Mouse (Mus musculus) urinary bladder, adult 2 months (tissue): ENCODE measurements around the gene Klhdc1. TPM values are rescaled to one million over a fixed set of nuclear protein-coding genes. Genes with fewer than 3 reads are reported as not detected.

Experiments
- DNase-seq: peaks from one replicate; pipeline ENCODE4 v3.0.0; 2022; ENCODE audit warnings: low spot score
- polyA plus RNA-seq: library from polyadenylated mRNA; depleted of rRNA; stranded (reverse); fragments of >200 nt; gene quantifications from 2 replicates; pipeline ENCODE4 v1.2.3, GENCODE M21; 2012

Klhdc1 gene
- polyA plus RNA-seq, 1 experiment, result 14.8 TPM

GRCm38 (mm10) chr12:69227776-69228466 is 13.1 kb upstream of the Klhdc1 start, which contains the start of gene Pole2:
TSS of gene Pole2 (minus strand) at chr12:69228195.
- peak; percentile 76 for DNase-seq

- no peak for DNase-seq
Observed at GRCm38 (mm10) chr12:69229251-69229650, 11.7 kb upstream of the Klhdc1 start.

- DNase-seq, result no peak
Observed at GRCm38 (mm10) chr12:69235782-69236181, 5.2 kb upstream of the Klhdc1 start.

GRCm38 (mm10) chr12:69238284-69238683 is 2.7 kb upstream of the Klhdc1 start:
- no peak for DNase-seq

GRCm38 (mm10) chr12:69241405-69241770 is 412 bp downstream of the Klhdc1 start:
- no peak for DNase-seq

- DNase-seq, result peak; percentile 61
Observed at GRCm38 (mm10) chr12:69241771-69242431, 925 bp downstream of the Klhdc1 start.

- no peak for DNase-seq
Observed at GRCm38 (mm10) chr12:69249766-69250165, 8.8 kb downstream of the Klhdc1 start.

GRCm38 (mm10) chr12:69250756-69251155 is 9.8 kb downstream of the Klhdc1 start:
- DNase-seq, result no peak

GRCm38 (mm10) chr12:69253806-69254205 is 12.8 kb downstream of the Klhdc1 start:
- no peak for DNase-seq

GRCm38 (mm10) chr12:69257836-69258235 is 16.9 kb downstream of the Klhdc1 start:
- no peak for DNase-seq

- DNase-seq, result no peak
Observed at GRCm38 (mm10) chr12:69262251-69262650, 21.3 kb downstream of the Klhdc1 start.

- no peak for DNase-seq
Observed at GRCm38 (mm10) chr12:69265031-69265430, 24.1 kb downstream of the Klhdc1 start.

- DNase-seq, result no peak
Observed at GRCm38 (mm10) chr12:69267956-69268632, 27.1 kb downstream of the Klhdc1 start.

- DNase-seq, result no peak
Observed at GRCm38 (mm10) chr12:69268956-69269355, 28.0 kb downstream of the Klhdc1 start.

- DNase-seq, result no peak
Observed at GRCm38 (mm10) chr12:69279931-69280469, 39.0 kb downstream of the Klhdc1 start.

GRCm38 (mm10) chr12:69280915-69281314 is 39.9 kb downstream of the Klhdc1 start:
- DNase-seq, result no peak

GRCm38 (mm10) chr12:69283146-69283545 is 42.2 kb downstream of the Klhdc1 start:
- no peak for DNase-seq

GRCm38 (mm10) chr12:69287535-69287934 is 46.6 kb downstream of the Klhdc1 start:
- DNase-seq, result no peak

- DNase-seq, result no peak
Observed at GRCm38 (mm10) chr12:69288699-69289098, 47.7 kb downstream of the Klhdc1 start.

GRCm38 (mm10) chr12:69292401-69292800 is 51.4 kb downstream of the Klhdc1 start:
- DNase-seq, result no peak

- no peak for DNase-seq
Observed at GRCm38 (mm10) chr12:69293815-69294214, 52.8 kb downstream of the Klhdc1 start.

GRCm38 (mm10) chr12:69294936-69295335 is 54.0 kb downstream of the Klhdc1 start:
- no peak for DNase-seq

GRCm38 (mm10) chr12:69295651-69296050 is 54.7 kb downstream of the Klhdc1 start:
- no peak for DNase-seq
